Mouse (Mus musculus) embryo, embryonic 11.5 days (tissue): ENCODE data around the gene Zfp609.
A peak's percentile ranks its signal among the peaks of the same experiment; 100 is the strongest.
"Not testable (repeated sequence)": the region's sequence is repeated elsewhere in the genome, so short reads cannot be mapped to it uniquely, and the experiment has no call there.

Experiments used
- DNase-seq: peaks from one replicate; pipeline ENCODE4 v3.0.0-alpha.2; 2012; ENCODE audit warnings: low read depth, low spot score

Gene Zfp609

DNA sequence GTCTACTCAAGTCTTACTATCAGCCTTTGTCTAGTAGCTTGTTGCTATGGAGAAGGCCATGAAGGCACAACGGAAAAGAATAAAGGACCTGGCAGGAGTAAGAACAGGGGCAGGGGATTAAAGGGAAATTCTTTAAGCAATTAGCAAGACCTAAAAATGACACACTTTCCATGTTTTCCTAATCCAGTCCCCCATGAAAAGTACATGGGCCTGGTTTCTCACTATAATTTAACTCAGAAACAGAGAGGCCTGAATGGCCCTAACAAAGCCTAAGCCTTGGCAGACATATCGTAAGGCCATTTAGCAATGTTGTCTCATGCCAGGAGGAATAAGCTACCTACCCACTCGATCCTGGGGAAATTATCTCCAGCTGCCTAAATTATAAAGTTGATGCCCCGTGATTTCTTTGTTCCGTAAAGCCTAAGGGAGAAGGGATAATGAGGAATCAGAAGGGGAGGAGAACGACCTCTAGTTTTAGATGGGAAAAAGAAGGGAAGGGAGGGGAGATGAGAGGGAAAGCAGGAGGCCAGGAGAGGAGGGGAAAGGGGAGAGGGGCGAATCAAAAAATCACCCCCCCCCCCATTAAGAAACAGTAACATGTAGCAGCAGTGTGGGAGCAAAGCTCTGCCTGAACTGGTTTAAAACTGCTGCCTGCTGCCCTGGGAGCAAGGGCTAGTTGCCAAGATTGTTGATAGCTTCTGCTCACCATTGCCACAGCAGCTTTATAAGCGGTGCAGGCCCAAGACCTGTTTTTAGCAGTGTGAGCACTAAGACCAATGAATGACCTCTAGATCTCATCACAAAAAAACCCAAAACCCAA is 102.7 kb downstream of the Zfp609 start:
- DNase-seq = no peak

DNA sequence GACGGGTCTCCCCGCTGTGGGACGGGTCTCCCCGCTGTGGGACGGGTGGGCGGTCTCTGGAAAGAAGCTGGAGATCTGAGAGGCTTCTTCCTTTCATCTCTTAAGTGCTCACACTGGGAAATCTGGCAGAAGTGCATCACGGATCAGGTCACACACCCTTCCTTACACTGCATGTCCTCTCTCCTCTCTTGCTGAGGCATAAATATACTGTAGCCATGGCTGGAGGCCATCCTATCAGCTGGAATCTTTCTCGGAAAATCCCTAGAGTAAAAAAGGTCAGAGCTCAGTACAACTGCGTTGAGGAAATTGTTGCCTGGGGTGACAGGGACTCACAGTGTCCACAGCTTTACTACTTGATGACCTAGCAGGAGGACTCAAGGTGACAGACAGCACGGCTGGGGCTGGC is 106.2 kb downstream of the Zfp609 start:
- DNase-seq = peak; percentile 16

DNA sequence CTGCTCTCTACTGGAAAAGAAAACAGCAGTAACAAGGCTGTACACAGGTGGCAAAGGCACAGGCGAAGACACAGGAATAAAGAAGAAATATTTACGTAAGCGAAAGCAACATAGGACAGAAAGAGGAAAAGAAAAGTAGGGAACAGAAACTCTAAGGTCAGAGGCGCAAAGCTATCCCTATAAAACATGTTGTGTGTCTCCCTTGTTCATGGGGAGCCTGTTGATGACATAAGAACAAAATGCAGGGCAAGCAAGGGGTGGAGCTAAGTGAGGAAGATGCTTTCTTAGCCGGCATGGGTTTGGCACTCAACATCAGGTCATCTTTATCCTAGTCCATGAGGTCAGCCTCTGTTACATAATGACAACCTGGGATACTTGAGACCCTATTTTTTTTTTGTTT is 109.2 kb downstream of the Zfp609 start:
- no peak for DNase-seq

DNA sequence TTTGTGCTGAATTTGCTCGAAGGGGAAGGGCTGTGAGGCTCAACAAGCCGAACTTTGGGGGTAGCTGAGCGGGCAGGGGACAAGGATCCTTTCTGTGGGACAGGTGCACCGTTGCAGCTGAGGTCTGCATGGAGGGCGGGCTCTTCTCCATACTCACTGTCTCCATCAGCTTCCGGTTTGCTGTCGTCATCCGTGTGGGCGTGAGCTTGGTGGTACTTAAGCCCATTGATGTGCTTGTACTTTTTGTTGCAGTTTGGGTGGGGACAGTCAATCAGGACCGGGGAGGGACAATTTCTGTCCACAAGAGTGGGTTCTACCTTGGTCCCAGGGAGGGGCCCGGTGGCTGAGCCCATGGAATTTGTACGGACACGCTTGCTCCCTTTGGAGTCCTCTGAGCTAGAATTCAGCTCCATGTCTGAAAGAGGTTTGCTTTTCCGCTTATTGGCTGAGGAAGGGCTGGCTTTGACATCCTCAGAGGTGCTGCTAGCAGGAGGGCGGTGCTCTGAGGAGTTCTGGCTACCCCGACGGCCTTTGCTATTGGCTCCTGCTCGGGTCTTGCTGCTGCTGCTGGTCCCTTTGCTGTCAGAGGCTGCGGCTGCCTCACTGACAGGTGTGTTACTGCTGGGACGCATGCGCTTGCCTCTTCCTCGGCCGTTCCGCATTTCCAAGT is 123.3 kb downstream of the Zfp609 start:
- DNase-seq = no peak

DNA sequence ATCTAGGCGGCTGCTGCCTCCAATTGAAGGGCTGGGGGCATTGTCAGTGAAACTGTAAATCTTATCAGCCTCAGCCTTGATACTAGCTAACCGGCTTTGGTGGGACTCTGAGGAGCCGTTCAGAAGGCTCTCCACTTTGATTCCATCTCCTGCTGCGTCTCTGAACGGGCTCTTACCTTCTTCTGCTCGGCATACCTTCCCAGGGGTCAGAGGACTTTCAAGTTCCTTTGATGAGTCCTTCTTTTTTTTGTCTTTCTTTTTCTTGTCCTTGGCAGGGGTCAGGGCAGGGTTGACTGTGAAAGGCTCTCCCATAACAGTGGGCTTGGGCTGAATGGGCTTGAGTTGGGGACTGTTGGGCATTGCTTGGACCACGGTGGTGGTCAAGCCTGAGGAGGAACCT is 124.1 kb downstream of the Zfp609 start:
- no peak for DNase-seq

DNA sequence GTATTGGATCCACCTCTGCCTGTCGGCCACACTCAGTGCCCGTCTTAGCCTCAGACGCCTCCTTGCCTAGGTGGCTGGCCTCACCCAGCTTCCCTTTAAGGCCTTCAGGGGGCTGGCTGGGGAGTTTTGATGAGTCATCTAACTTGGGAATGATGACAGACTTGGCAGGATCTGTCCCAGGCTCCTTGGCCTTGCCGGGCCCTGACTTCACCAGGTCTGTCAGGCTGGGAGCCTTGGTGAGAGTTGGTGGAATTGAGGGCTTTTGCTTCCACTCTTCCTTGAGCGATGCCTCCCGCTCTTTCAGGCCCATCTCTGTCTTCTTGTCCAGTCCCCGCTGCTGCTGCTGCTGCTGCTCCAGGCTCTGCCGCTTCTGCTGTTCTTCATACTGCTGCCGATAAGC is 125.1 kb downstream of the Zfp609 start:
- no peak for DNase-seq

DNA sequence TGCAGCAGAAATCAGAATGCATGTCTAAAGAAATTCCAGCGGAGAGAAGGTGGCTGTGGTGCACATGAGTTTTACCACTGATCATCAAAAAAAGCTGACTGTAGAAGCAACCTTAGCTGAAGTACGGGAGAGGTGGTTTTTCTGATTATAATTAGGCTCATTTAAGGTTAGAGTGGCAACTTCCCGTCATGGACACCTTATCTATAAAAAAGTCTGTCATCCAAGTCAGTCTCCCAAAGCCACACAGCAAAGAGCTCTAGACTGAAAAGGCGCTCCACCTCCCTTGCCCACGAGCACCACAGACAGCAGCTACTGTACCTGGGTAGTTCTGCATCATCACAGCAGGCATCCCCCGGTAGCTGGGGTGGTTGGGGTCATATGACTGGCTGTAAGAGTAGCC is 126.9 kb downstream of the Zfp609 start:
- no peak for DNase-seq

DNA sequence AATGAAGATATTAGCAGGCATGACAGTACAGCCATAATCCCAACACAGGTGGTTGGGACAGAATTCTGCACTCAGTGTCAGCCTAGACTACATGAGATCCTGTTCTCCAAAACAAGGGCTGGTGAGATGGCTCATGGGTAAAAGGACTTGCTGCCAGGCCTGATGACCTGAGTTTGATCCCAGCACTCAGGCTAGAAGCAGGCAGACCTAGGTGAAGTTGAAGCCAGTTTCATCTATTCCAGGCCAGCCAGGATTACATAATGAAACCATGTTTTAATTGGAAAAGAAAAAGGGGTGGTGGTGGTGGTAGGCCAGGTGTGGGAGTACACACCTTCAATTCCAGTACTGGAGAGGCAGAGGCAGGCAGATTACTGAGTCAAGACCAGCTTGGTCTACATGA is 129.4 kb downstream of the Zfp609 start:
- no peak for DNase-seq

DNA sequence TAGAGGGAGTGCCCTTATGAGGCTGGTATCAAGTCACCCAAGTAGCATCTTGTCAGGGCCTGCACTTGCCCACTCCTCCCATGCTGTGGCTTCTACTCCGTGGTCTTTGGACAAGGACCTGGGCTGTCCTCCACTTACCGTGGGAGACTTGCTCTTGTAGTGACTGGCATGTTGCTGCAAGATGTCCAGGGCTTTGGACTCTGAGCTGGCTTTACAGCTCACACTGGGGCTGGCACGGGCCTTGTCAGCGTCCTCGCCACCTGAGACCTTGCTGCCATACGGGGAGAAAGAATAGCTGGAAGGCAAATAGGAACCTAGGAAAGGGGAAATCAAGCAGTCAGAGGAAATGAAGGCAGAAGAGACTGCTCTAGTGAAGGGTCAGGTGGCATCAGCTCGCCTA is 130.0 kb downstream of the Zfp609 start:
- no peak for DNase-seq

DNA sequence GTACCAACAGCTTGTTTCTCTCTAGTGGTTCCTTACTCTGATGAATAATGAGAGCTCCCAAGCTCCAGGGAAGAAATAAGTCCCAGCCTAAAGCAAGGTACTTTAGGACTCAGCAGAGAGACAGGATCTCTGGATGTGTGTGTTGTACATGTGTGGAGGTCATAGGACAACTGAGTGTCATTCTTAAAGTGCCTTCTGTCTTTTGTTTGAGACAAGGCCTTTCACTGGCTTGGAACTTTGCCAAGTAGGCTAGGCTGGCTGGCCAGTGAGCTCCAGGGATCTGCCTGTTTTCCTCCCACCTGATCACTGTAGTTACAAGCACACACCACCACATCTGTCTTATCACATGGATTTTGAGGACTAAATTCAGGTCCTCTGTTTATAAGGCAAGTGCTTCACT is 131.0 kb downstream of the Zfp609 start:
- DNase-seq = no peak

DNA sequence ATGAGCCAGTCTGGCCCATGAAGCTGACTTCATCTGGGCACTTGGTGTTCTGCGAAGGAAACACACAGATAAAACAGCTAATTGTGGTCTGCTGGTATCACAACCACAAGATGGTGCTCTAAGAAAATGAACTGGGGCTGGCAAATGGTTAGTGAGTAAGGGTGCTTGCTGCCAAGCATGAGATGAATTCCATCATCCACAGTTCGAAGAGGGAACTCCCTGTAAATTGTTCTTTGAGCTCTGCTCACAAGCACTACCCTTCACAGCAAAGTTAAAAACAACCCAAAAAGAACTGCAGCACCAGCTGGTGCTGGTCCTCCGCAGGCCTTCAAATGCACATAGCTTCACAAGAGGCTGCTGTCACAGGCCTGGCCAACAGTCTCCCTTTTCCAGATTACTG is 131.7 kb downstream of the Zfp609 start:
- DNase-seq = no peak

DNA sequence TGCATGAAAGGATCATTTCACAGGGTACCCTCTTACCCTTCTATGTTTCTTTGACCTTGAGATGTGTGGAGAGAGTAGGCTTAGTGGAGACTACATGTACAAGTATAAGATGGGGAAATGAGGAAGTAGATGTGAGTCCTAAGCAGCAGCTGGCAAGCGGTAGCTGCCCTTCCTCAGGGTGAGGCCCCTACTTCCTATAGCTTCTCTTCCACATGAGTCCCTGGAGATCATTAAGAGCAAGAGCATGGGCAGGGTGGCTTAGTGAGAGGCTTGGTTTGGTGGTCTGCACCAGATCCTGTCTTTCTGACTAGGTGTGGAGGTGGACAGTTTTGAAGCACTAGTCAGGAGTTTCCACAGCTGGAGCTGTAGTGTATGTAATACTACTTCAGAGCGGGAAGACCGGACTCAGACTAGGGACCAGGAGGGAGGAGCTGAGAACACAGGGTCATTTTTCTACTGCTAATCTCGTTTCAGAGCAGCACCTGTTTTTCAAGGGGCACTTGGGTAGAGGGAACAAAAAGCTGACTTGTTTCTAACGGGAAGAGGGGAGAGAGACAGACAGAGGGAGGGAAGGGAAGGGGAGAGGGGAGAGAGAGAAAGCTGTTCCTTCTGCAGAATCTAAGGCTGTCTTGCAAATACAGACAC is 134.3 kb downstream of the Zfp609 start:
- DNase-seq = no peak

DNA sequence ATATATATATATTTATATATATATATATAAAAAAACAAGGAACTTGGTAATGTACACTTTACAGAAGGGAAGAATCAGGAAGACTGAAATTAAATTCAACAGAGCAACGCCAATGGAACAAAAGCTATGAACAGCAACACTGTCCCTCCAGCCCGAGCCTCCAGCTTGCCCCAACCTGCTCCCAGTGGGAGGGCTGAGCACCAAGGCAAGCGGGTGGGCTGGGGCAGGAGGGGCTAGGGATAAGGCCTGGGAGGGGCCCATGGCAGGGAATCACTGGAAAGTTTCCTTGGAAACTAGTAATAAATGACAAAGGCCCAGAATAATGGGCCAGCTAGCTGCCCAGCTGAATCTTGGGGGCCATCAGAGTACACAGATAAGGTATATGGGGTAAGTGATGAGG is 134.9 kb downstream of the Zfp609 start:
- no peak for DNase-seq

DNA sequence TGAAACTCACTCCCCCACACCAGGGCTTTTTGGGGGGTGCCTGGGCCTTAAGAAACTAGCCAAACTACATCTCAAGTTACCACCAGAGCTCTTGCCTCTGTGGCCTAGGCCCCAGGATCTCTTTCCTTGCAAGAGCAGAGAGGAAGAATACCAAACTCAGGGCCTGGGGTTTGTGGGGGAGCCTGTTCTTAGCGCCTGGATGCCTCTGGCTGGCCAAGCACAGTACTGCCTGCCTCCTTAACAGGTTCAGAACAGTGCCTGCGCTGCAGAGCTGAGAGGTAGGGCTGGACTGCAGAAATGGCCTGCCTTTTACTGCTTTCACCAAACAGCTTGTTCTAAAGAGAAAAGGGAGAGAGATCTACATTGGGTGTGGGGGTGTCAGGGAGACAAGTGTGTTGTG is 137.5 kb downstream of the Zfp609 start:
- not testable (repeated sequence) for DNase-seq

DNA sequence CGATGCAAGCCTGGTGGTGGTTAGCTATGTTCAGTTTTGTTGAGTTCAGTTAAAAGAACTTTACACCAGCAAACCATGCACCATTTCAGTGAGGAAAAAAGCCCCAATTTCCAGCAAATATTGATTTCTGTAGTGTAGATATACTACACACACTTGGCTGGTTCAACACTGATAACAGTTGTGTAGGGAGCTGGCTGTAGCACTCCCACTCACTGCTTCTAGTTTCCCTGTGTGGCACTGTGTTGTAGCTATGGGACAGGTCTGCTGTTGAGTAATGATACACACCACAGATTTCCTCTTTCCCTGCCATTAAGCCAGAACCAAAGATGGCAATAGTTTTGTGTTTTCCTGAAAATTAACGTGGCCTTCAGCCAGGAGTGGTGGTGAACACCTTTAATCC is 142.7 kb downstream of the Zfp609 start:
- no peak for DNase-seq

DNA sequence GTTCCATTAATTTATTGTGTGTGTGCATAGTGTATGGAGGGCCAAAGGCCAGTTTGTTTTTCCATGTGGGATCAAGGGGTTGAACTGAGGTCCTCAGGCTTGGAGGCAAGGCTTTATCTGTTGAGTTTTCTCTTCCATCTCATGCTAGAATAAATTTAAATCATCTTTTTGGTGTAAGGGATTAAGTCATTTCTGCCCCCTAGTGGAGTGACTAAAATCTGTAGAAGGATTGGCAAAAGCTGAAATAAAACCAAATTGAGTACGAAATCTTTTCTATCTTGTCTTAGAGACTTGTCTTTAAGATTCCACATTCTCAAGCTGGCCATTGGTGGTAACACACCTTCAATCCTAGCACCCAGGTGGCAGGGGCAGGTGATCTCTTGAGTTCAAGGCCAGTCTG is 144.4 kb downstream of the Zfp609 start:
- DNase-seq = no peak

DNA sequence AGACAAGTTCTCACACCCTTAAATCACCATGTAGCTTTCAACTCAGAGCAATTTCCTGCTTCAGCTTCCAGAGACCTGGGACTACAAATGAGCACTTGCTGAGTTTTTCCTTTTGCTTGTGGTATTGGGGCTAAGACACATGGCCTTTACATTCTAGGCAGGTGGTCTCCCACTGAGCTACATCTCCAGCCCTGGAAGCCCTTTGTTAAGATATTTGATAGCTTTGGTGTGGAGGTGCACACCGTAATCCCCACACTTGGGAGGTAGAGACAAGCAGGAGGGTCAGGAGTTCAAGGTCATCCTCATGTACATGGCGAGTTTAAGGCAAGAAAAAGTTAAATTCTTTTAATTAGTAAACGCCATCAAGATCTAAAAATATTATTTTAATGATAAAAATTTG is 145.2 kb downstream of the Zfp609 start:
- DNase-seq = no peak

DNA sequence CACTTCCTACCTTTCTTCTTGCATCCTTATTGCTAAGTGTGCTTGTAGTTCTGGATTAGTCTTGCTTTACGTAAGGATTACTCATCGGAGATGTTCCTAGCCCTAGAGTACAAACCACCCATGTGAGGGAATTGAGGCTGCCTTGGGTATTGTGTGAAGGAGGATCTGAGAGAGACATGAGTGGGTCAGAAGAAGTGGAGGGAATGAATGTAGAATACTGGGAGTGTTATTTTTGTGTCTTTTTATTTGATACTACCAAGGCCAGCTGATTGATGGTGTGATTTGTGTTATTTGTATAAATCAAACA is 145.8 kb downstream of the Zfp609 start:
- DNase-seq = no peak

DNA sequence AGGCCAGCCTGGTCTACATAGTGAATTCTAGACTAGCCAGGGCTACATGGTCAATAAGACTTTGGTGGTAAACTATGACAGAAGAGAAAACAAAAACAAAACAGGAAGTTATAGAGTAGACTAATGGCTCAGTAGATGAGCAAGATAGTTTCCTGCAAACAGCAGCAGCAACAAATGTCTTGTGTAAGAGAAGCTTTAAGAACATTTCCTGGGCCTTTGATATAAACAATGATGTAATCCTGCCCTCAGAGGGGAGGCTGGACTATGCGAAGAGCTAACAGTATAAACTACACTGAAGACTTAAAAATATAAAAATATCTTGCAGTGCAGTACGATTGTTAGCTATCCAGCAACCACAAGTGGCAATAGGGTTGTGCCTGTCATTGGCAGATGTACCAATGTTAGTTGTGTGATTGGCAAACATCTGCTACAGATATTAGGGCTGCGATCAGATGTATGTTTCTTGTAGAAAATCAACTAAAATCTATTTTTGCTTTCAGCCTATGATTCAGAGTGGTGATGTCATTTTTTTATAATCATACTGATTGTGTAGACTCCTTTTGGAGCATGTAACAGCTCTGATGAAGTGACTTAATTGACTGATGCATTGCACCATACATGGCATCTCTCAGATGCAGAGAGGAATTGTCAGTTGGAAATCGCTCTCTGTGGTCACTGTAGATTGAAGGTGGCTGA is 146.3 kb downstream of the Zfp609 start:
- DNase-seq = no peak

DNA sequence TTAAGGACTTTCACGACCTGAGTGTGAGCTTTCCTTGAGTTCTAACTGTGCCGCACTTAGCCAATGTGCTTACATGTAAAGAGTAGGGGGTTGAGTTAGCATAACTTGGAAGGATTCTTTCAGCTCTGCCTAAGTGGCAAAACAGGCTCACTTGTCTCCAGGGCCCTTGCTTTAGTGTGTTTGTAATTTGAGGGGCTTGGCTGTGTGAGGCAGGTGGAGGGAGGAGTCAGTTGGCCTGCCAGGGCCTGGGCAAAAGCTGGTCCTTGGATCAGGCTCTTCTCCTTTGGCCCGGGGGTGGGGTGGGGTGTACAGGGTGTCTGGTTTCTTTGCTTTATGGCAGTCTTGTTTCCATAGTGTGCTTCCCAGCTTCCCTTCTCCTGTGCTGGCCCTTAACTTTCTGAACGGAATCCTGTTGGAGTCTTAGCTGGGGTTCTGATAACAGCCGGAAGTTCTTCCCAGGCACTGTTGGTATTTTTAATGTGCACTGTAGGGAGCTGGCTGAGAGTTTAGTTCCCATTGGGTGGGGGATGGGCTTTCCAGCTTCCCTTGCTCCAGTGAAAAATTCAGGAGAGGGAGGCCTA is 148.1 kb downstream of the Zfp609 start:
- DNase-seq = no peak

DNA sequence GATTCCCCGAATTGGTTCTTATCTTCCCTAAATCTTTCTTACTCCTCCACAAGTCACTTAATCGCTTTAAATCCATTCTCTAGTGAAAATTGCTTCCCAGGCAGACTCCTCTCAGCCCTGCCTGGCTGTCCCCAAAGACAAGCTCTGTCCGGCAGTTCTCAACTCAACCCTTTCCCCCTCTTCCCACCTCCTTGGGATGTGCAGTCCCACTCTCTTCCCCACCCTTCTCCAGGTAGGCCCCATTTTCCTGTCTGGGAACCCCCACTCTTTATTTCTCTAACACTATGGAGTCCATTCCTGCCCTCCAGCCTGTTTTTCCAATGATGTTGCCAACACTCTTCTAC is 150.3 kb downstream of the Zfp609 start:
- DNase-seq = no peak
